Mouse (Mus musculus) hindbrain, embryonic 10.5 days (tissue): ENCODE measurements around the gene Pde4b. TPM values are rescaled to one million over a fixed set of nuclear protein-coding genes. Genes with fewer than 3 reads are reported as not detected.

ENCODE experiments used
- DNase-seq: peaks from one replicate; pipeline ENCODE4 v3.0.0-alpha.2; 2017; ENCODE audit warnings: low spot score
- H3K27ac ChIP-seq: fragments of 300-500 bp; sonication (generic); 2 replicates; pipeline ENCODE4 v1.5.1; 2016; ENCODE audit warnings: mild to moderate bottlenecking, moderate library complexity
- H3K27me3 ChIP-seq: fragments of 300-500 bp; sonication (generic); 2 replicates; pipeline ENCODE4 v1.6.1; 2016; ENCODE audit warnings: mild to moderate bottlenecking; ENCODE audit not compliant: poor library complexity, insufficient read depth, severe bottlenecking
- H3K36me3 ChIP-seq: fragments of 300-500 bp; sonication (generic); 2 replicates; pipeline ENCODE4 v1.6.1; 2016; ENCODE audit warnings: mild to moderate bottlenecking, moderate library complexity
- H3K4me1 ChIP-seq: fragments of 300-500 bp; sonication (generic); replicated peaks from 2 replicates; pipeline ENCODE4 v1.6.1; 2016; ENCODE audit warnings: mild to moderate bottlenecking
- H3K4me3 ChIP-seq: fragments of 300-500 bp; sonication (generic); 2 replicates; pipeline ENCODE4 v1.5.1; 2016; ENCODE audit warnings: mild to moderate bottlenecking, moderate library complexity
- H3K9me3 ChIP-seq: fragments of 300-500 bp; sonication (generic); 2 replicates; pipeline ENCODE4 v1.6.1; 2016; ENCODE audit warnings: mild to moderate bottlenecking, moderate library complexity
- WGBS: fragments of 180-500 bp; shearing (Covaris S2); methylation state at CpG from one replicate; pipeline ENCODE4 v1.1.7; 2016; 5-methylcytosine and 5-hydroxymethylcytosine counted together
- polyA plus RNA-seq: library from polyadenylated mRNA; unstranded; fragments of >200 nt; fragmentation: Nextera tagmentation; extraction: Ambion mirVana; gene quantifications from 2 replicates; pipeline ENCODE4 v1.2.1, GENCODE M21; 2016

The Pde4b gene
- polyA plus RNA-seq, 1 experiment from 2014 or later: 6.7 TPM

- 85% methylated on average over 2 of the region's 2 CpGs for WGBS
- peaks cover 4% of the 10 kb centered on the region for H3K4me1 ChIP-seq
- H3K27ac ChIP-seq: no peak overlapping the region
- H3K36me3 ChIP-seq: no peaks in the 10 kb centered on the region
- no peak overlapping the region for H3K4me3 ChIP-seq
- no peak for DNase-seq
- no peaks in the 10 kb centered on the region for H3K9me3 ChIP-seq
- H3K27me3 ChIP-seq: no peaks in the 10 kb centered on the region
Observed at GRCm38 (mm10) chr4:102579746-102580145, 492.4 kb downstream of the Pde4b start.

GRCm38 (mm10) chr4:102582165-102582749 lies 494.9 kb downstream of the Pde4b start:
- no peak for DNase-seq
- Histone ChIP-seq H3K4me1 (peaks cover 7% of the 10 kb centered on the region), H3K27me3 (no peaks in the 10 kb centered on the region), H3K9me3 (no peaks in the 10 kb centered on the region), H3K4me3 (no peak overlapping the region), H3K27ac (no peak overlapping the region), H3K36me3 (no peaks in the 10 kb centered on the region)
- WGBS: 89% methylated on average over 8 of the region's 8 CpGs

GRCm38 (mm10) chr4:102582963-102583362 lies 495.6 kb downstream of the Pde4b start:
- no peak for DNase-seq
- no peaks in the 10 kb centered on the region for H3K9me3 ChIP-seq
- 80% methylated on average over 6 of the region's 6 CpGs for WGBS

DNA sequence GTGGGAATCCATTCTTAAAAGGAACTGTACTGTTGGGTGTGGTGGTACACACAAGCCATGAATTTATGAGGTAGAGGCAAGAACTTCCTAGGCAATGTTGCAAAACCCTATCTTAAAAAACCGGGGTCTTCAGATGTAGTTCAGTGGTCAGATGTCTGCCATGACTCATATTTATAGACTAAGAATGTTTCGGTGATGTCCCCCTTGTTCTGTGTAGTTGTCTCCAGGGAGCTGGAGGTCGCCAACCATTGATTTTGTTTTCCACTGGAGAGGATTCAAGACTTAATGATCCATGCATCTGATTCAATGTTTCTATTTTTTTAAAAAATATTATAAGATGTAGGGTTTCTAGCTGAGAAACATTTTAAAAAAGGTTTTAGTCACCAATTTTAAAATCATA lies 496.1 kb downstream of the Pde4b start:
- no peak overlapping the region for H3K27ac ChIP-seq
- WGBS: 89% methylated on average over 3 of the region's 3 CpGs
- no peak for DNase-seq

More at GRCm38 (mm10) chr4:102582963-102583362, 495.6 kb downstream of the Pde4b start:
- peaks cover 7% of the 10 kb centered on the region for H3K4me1 ChIP-seq
- H3K36me3 ChIP-seq: no peaks in the 10 kb centered on the region
- no peak overlapping the region for H3K27ac ChIP-seq
- H3K4me3 ChIP-seq: no peak overlapping the region
- H3K27me3 ChIP-seq: no peaks in the 10 kb centered on the region

GRCm38 (mm10) chr4:102584601-102585265 lies 497.4 kb downstream of the Pde4b start:
- no peak for DNase-seq
- Histone ChIP-seq H3K9me3 (no peaks in the 10 kb centered on the region), H3K4me1 (peaks cover 21% of the 10 kb centered on the region), H3K36me3 (no peaks in the 10 kb centered on the region), H3K4me3 (no peak overlapping the region), H3K27ac (no peak overlapping the region), H3K27me3 (no peaks in the 10 kb centered on the region)
- WGBS: 53% methylated on average over 6 of the region's 6 CpGs

More for the DNA sequence above, 496.1 kb downstream of the Pde4b start:
- no peaks in the 10 kb centered on the region for H3K9me3 ChIP-seq
- H3K4me3 ChIP-seq: no peak overlapping the region
- H3K4me1 ChIP-seq: peaks cover 9% of the 10 kb centered on the region
- H3K27me3 ChIP-seq: no peaks in the 10 kb centered on the region
- H3K36me3 ChIP-seq: no peaks in the 10 kb centered on the region

DNA sequence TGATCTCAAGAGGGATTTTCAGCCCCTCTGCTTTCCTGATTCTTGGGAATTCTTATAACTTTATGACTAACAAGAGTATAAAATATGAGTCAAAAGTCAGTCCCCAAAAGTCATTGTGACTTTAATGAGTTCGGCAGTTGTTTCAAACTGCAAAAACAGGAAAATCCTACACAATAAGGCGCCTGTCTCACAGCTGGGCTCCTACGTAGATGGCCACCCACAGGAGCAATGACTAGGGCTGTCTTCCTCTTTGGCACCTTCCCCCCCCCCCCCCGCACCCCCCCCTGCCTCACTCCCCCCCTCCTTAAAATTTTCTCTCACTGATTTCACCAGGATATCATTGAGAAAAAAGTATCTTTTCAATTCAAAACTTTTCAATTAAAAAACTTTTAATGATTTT lies 498.2 kb downstream of the Pde4b start:
- H3K27me3 ChIP-seq: no peaks in the 10 kb centered on the region
- H3K4me3 ChIP-seq: no peak overlapping the region
- no peaks in the 10 kb centered on the region for H3K36me3 ChIP-seq
- 48% methylated on average over 3 of the region's 4 CpGs for WGBS
- peaks cover 25% of the 10 kb centered on the region for H3K4me1 ChIP-seq
- H3K9me3 ChIP-seq: no peaks in the 10 kb centered on the region
- DNase-seq: no peak
- H3K27ac ChIP-seq: no peak overlapping the region

DNA sequence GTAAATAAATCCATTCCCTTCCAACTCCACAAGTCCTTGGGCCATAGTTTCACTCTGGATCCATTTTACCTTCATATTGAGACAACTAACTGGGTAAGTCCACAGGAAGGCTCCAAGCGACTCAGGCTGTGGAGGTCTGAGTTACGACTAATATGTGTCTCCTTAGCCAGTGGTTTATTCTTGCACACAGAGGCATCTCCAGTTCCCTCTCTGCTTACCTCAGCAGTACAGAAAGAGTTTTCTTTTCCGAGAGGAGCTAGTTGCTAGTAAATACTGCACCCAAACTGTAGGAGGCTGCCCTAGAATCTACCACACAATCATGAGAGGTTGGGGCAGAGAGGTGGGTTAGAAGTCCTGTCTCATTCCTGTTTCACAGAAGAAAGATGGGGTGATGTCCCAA lies 499.4 kb downstream of the Pde4b start:
- no peaks in the 10 kb centered on the region for H3K36me3 ChIP-seq
- no peak for DNase-seq
- H3K4me3 ChIP-seq: no peak overlapping the region
- no peaks in the 10 kb centered on the region for H3K27me3 ChIP-seq
- H3K27ac ChIP-seq: no peak overlapping the region
- 88% methylated on average over 3 of the region's 3 CpGs for WGBS
- no peaks in the 10 kb centered on the region for H3K9me3 ChIP-seq
- H3K4me1 ChIP-seq: peaks cover 36% of the 10 kb centered on the region

- Histone ChIP-seq H3K4me1 (peaks cover 45% of the 10 kb centered on the region), H3K4me3 (peak overlapping the region; percentile 45), H3K27me3 (no peaks in the 10 kb centered on the region), H3K9me3 (no peaks in the 10 kb centered on the region), H3K27ac (no peak overlapping the region), H3K36me3 (no peaks in the 10 kb centered on the region)
- WGBS: 35% methylated on average over 12 of the region's 12 CpGs
- peak; percentile 37 for DNase-seq
Observed at GRCm38 (mm10) chr4:102588668-102589455, 501.5 kb downstream of the Pde4b start.

DNA sequence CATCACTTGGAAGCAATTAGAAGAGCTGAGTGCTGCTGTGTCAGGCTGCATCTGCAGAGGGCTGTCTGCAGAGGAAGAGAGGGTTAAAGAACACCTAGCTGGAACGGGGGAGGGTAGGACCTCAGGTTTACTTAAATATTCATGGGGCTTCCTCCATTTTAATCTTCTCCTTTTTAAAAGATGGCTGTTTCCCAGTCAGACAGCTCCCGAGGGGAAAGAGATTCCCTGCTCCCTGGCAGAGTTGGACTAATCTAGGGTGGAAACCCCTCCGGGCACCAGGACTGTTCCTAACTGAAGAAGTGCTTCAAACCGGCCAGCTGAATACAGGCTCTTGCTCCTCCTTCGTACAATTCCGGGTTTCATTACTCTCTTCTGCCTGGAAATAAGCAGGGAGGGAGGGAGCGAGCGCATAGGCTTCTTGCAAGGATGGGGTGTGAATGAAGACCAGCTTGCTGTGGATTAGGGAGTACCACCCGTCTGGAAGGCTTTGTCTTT lies 502.2 kb downstream of the Pde4b start:
- H3K27ac ChIP-seq: peak overlapping the region; percentile 78
- H3K4me1 ChIP-seq: peaks cover 43% of the 10 kb centered on the region
- H3K9me3 ChIP-seq: no peaks in the 10 kb centered on the region
- peak; percentile 49 for DNase-seq
- no peaks in the 10 kb centered on the region for H3K36me3 ChIP-seq
- 4% methylated on average over 9 of the region's 9 CpGs for WGBS
- H3K4me3 ChIP-seq: peak overlapping the region; percentile 45
- no peaks in the 10 kb centered on the region for H3K27me3 ChIP-seq

DNA sequence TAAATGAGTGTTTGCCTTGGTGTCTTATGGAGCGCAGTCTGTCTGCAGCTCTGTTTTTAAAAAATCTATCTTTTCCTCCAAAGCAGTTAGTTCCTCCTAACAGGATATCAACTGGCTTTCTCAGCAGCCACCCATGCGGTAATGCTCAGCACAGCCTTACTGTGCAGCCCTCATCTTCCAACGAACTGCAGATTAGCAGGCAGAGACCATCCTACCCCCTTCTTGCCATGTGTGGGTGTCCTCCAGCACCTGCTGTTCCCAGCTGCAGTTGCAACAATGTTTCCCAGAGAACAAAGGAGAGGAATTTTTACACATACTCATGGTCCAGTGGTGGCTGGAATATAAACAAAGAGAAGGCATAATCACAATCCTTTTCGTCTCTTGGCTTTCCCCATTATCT lies 504.5 kb downstream of the Pde4b start:
- no peak for DNase-seq
- no peaks in the 10 kb centered on the region for H3K36me3 ChIP-seq
- H3K4me1 ChIP-seq: peaks cover 38% of the 10 kb centered on the region
- WGBS: 43% methylated on average over 4 of the region's 4 CpGs
- H3K27me3 ChIP-seq: no peaks in the 10 kb centered on the region
- no peak overlapping the region for H3K4me3 ChIP-seq
- H3K27ac ChIP-seq: peak overlapping the region; percentile 76
- no peaks in the 10 kb centered on the region for H3K9me3 ChIP-seq

- 65% methylated on average over 2 of the region's 2 CpGs for WGBS
- no peak for DNase-seq
- Histone ChIP-seq H3K36me3 (no peaks in the 10 kb centered on the region), H3K4me3 (no peak overlapping the region), H3K27me3 (no peaks in the 10 kb centered on the region), H3K27ac (peak overlapping the region; percentile 76; the same call in 1 of the 2 replicates), H3K4me1 (peaks cover 38% of the 10 kb centered on the region), H3K9me3 (no peaks in the 10 kb centered on the region)
Observed at GRCm38 (mm10) chr4:102592541-102592940, 505.2 kb downstream of the Pde4b start.

- Histone ChIP-seq H3K27me3 (no peaks in the 10 kb centered on the region), H3K36me3 (no peaks in the 10 kb centered on the region), H3K27ac (no peak overlapping the region), H3K4me1 (peaks cover 34% of the 10 kb centered on the region), H3K4me3 (no peak overlapping the region), H3K9me3 (no peaks in the 10 kb centered on the region)
- DNase-seq: no peak
- WGBS: 87% methylated on average over 4 of the region's 4 CpGs
Observed at GRCm38 (mm10) chr4:102593631-102594030, 506.3 kb downstream of the Pde4b start.

DNA sequence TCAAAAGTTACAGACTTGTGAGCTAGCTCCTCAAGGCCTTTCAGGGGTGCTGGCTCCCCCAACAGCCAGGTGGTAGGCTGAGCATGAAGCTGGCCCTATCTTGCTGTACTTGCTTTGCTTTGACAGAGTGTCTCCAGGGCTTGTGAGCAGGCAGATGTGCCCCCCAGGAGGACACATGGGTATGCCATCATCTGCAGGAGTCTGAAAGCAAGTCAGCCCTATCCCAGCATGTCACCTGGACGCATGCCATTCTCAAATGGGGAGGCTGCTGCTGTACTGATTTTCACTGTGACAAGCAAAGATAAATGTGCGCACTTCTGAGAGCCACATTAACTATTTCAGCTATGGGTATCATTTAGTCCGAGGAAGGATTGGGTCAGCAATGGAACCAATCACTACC lies 507.2 kb downstream of the Pde4b start:
- Histone ChIP-seq H3K4me1 (peaks cover 26% of the 10 kb centered on the region), H3K36me3 (0 out of 2 replicates have a peak, but pooled peaks cover 4% of the 10 kb centered on the region), H3K9me3 (no peaks in the 10 kb centered on the region), H3K27me3 (no peaks in the 10 kb centered on the region), H3K4me3 (no peak overlapping the region), H3K27ac (no peak overlapping the region)
- DNase-seq: no peak
- WGBS: 91% methylated on average over 3 of the region's 3 CpGs
